Mouse (Mus musculus): Measurements from ENCODE around the gene March10. TPM values are rescaled to one million over a fixed set of nuclear protein-coding genes. Genes with fewer than 3 reads are reported as not detected.
A peak's percentile ranks its signal among the peaks of the same experiment; 100 is the strongest.

March10 gene
- polyA plus RNA-seq, 1 experiment from 2014 or later: 0.31 TPM

GRCm38 (mm10) chr11:105459900-105460299, 3.4 kb upstream of the March10 start:
- Histone ChIP-seq H3K36me3 (no peaks in the 10 kb centered on the region), H3K4me2 (replicated peaks) (no peak overlapping the region), H3K9me3 (replicated peaks) (no peaks in the 10 kb centered on the region), H3K9ac (no peak overlapping the region), H3K27ac (no peak overlapping the region), H3K4me3 (no peak overlapping the region), H3K27me3 (no peaks in the 10 kb centered on the region), H3K4me1 (peaks cover 19% of the 10 kb centered on the region)
- WGBS: 38% methylated on average over 5 of the region's 5 CpGs
- ATAC-seq (ENCODE audit: low FRiP score): no peak

GRCm38 (mm10) chr11:105457041-105457440, 506 bp upstream of the March10 start:
- Histone ChIP-seq H3K4me1 (peaks cover 16% of the 10 kb centered on the region), H3K27ac (peak overlapping the region; percentile 76), H3K4me3 (peak overlapping the region; percentile 33), H3K27me3 (no peaks in the 10 kb centered on the region), H3K36me3 (no peaks in the 10 kb centered on the region), H3K9ac (no peak overlapping the region), H3K4me2 (replicated peaks) (peak overlapping the region; percentile 58), H3K9me3 (replicated peaks) (no peaks in the 10 kb centered on the region)
- 61% methylated on average over 7 of the region's 7 CpGs for WGBS
- ATAC-seq (ENCODE audit: low FRiP score): 0 out of 2 replicates have a peak, but pooled peaks have one; percentile 27

- no peaks in the 10 kb centered on the region for H3K9me3 ChIP-seq (replicated peaks)
- no peak for ATAC-seq (ENCODE audit: low FRiP score)
- WGBS: 93% methylated on average over 5 of the region's 5 CpGs
Measured at GRCm38 (mm10) chr11:105455118-105455517, 1.4 kb downstream of the March10 start.

GRCm38 (mm10) chr11:105453084-105453483, 3.5 kb downstream of the March10 start:
- no peaks in the 10 kb centered on the region for H3K36me3 ChIP-seq
- WGBS: 88% methylated on average over 4 of the region's 4 CpGs
- H3K4me2 ChIP-seq (replicated peaks): no peak overlapping the region
- H3K27me3 ChIP-seq: no peaks in the 10 kb centered on the region
- ATAC-seq (ENCODE audit: low FRiP score): no peak
- peaks cover 21% of the 10 kb centered on the region for H3K4me1 ChIP-seq
- H3K4me3 ChIP-seq: no peak overlapping the region
- H3K9me3 ChIP-seq (replicated peaks): no peaks in the 10 kb centered on the region
- no peak overlapping the region for H3K27ac ChIP-seq
- H3K9ac ChIP-seq: no peak overlapping the region

More at GRCm38 (mm10) chr11:105455118-105455517, 1.4 kb downstream of the March10 start:
- H3K4me2 ChIP-seq (replicated peaks): no peak overlapping the region
- H3K4me1 ChIP-seq: peaks cover 22% of the 10 kb centered on the region
- H3K36me3 ChIP-seq: no peaks in the 10 kb centered on the region
- H3K9ac ChIP-seq: no peak overlapping the region
- no peak overlapping the region for H3K27ac ChIP-seq
- no peaks in the 10 kb centered on the region for H3K27me3 ChIP-seq
- H3K4me3 ChIP-seq: no peak overlapping the region

GRCm38 (mm10) chr11:105452504-105452903, 4.0 kb downstream of the March10 start:
- Histone ChIP-seq H3K36me3 (no peaks in the 10 kb centered on the region), H3K9me3 (replicated peaks) (no peaks in the 10 kb centered on the region), H3K4me1 (peaks cover 20% of the 10 kb centered on the region), H3K9ac (no peak overlapping the region), H3K4me3 (no peak overlapping the region), H3K27me3 (no peaks in the 10 kb centered on the region), H3K4me2 (replicated peaks) (no peak overlapping the region), H3K27ac (no peak overlapping the region)
- no peak for ATAC-seq (ENCODE audit: low FRiP score)
- WGBS: 93% methylated on average over 4 of the region's 4 CpGs

- no peak overlapping the region for H3K9ac ChIP-seq
- no peaks in the 10 kb centered on the region for H3K27me3 ChIP-seq
- H3K4me2 ChIP-seq (replicated peaks): no peak overlapping the region
- no peak overlapping the region for H3K4me3 ChIP-seq
- WGBS: 38% methylated on average over 7 of the region's 7 CpGs
- H3K9me3 ChIP-seq (replicated peaks): no peaks in the 10 kb centered on the region
- peak; percentile 29; the same call in 1 of the 2 replicates for ATAC-seq (ENCODE audit: low FRiP score)
- H3K27ac ChIP-seq: no peak overlapping the region; the same call in 1 of the 2 replicates
- H3K36me3 ChIP-seq: no peaks in the 10 kb centered on the region
- peaks cover 14% of the 10 kb centered on the region for H3K4me1 ChIP-seq
Measured at GRCm38 (mm10) chr11:105451553-105452135, 4.9 kb downstream of the March10 start.

- ATAC-seq (ENCODE audit: low FRiP score): no peak
- Histone ChIP-seq H3K9ac (no peak overlapping the region), H3K27ac (no peak overlapping the region), H3K27me3 (no peaks in the 10 kb centered on the region), H3K4me2 (replicated peaks) (no peak overlapping the region), H3K9me3 (replicated peaks) (no peaks in the 10 kb centered on the region), H3K4me3 (no peak overlapping the region), H3K4me1 (peaks cover 11% of the 10 kb centered on the region), H3K36me3 (no peaks in the 10 kb centered on the region)
- 60% methylated on average over 12 of the region's 12 CpGs for WGBS
Measured at GRCm38 (mm10) chr11:105449581-105450315, 6.8 kb downstream of the March10 start.

- no peak for ATAC-seq (ENCODE audit: low FRiP score)
- Histone ChIP-seq H3K4me3 (no peak overlapping the region), H3K27me3 (no peaks in the 10 kb centered on the region)
Measured at GRCm38 (mm10) chr11:105447661-105448060, 8.9 kb downstream of the March10 start.

GRCm38 (mm10) chr11:105446221-105446620, 10.3 kb downstream of the March10 start:
- 86% methylated on average over 5 of the region's 5 CpGs for WGBS
- H3K4me3 ChIP-seq: no peak overlapping the region

More at GRCm38 (mm10) chr11:105447661-105448060, 8.9 kb downstream of the March10 start:
- no peak overlapping the region for H3K27ac ChIP-seq
- 76% methylated on average over 6 of the region's 6 CpGs for WGBS
- no peak overlapping the region for H3K4me2 ChIP-seq (replicated peaks)
- H3K4me1 ChIP-seq: peaks cover 11% of the 10 kb centered on the region
- H3K9me3 ChIP-seq (replicated peaks): no peaks in the 10 kb centered on the region
- H3K9ac ChIP-seq: no peak overlapping the region
- no peaks in the 10 kb centered on the region for H3K36me3 ChIP-seq

GRCm38 (mm10) chr11:105445741-105446140, 10.8 kb downstream of the March10 start:
- Histone ChIP-seq H3K9me3 (replicated peaks) (no peaks in the 10 kb centered on the region), H3K4me3 (no peak overlapping the region), H3K4me2 (replicated peaks) (no peak overlapping the region), H3K27me3 (no peaks in the 10 kb centered on the region), H3K4me1 (peaks cover 5% of the 10 kb centered on the region), H3K36me3 (no peaks in the 10 kb centered on the region), H3K9ac (no peak overlapping the region), H3K27ac (no peak overlapping the region)
- WGBS: 54% methylated on average over 5 of the region's 5 CpGs
- no peak for ATAC-seq (ENCODE audit: low FRiP score)

More at GRCm38 (mm10) chr11:105446221-105446620, 10.3 kb downstream of the March10 start:
- H3K4me1 ChIP-seq: peaks cover 5% of the 10 kb centered on the region
- no peaks in the 10 kb centered on the region for H3K27me3 ChIP-seq
- H3K27ac ChIP-seq: no peak overlapping the region
- ATAC-seq (ENCODE audit: low FRiP score): no peak
- H3K4me2 ChIP-seq (replicated peaks): no peak overlapping the region
- no peak overlapping the region for H3K9ac ChIP-seq
- H3K9me3 ChIP-seq (replicated peaks): no peaks in the 10 kb centered on the region
- H3K36me3 ChIP-seq: no peaks in the 10 kb centered on the region

GRCm38 (mm10) chr11:105444929-105445328, 11.6 kb downstream of the March10 start:
- no peak for ATAC-seq (ENCODE audit: low FRiP score)

GRCm38 (mm10) chr11:105443505-105443904, 13.0 kb downstream of the March10 start:
- Histone ChIP-seq H3K4me2 (replicated peaks) (no peak overlapping the region), H3K36me3 (no peaks in the 10 kb centered on the region), H3K27ac (no peak overlapping the region), H3K4me1 (peaks cover 2% of the 10 kb centered on the region; the same call in 1 of the 2 replicates), H3K27me3 (no peaks in the 10 kb centered on the region), H3K9ac (no peak overlapping the region), H3K4me3 (no peak overlapping the region), H3K9me3 (replicated peaks) (no peaks in the 10 kb centered on the region)
- no peak for ATAC-seq (ENCODE audit: low FRiP score)
- 68% methylated on average over 5 of the region's 5 CpGs for WGBS

More at GRCm38 (mm10) chr11:105444929-105445328, 11.6 kb downstream of the March10 start:
- no peak overlapping the region for H3K4me3 ChIP-seq
- H3K9ac ChIP-seq: no peak overlapping the region
- peaks cover 5% of the 10 kb centered on the region for H3K4me1 ChIP-seq
- H3K36me3 ChIP-seq: no peaks in the 10 kb centered on the region
- H3K9me3 ChIP-seq (replicated peaks): no peaks in the 10 kb centered on the region
- H3K4me2 ChIP-seq (replicated peaks): no peak overlapping the region
- no peak overlapping the region for H3K27ac ChIP-seq
- H3K27me3 ChIP-seq: no peaks in the 10 kb centered on the region
- 82% methylated on average over 6 of the region's 6 CpGs for WGBS
